Mouse (Mus musculus) G1E (cell line): ENCODE data around the gene Olfr1186. TPM values are rescaled to one million over a fixed set of nuclear protein-coding genes. Genes with fewer than 3 reads are reported as not detected.
"Not testable (repeated sequence)": the region's sequence is repeated elsewhere in the genome, so short reads cannot be mapped to it uniquely, and the experiment has no call there.

ENCODE experiments used
- ATAC-seq: 2 replicates; pipeline ENCODE4 v1.8.0; 2016; ENCODE audit warnings: mild to moderate bottlenecking; ENCODE audit not compliant: insufficient number of reproducible peaks, poor library complexity, low FRiP score, severe bottlenecking; ENCODE audit errors: extremely low read depth
- DNase-seq: peaks from one replicate; pipeline ENCODE4 v3.0.0; 2012; ENCODE audit warnings: low spot score
- H3K27me3 ChIP-seq: 2 replicates; pipeline ENCODE4 v1.6.1; 2012; ENCODE audit warnings: mild to moderate bottlenecking, low read length, inconsistent platforms; ENCODE audit not compliant: insufficient read depth
- H3K36me3 ChIP-seq: replicated peaks from 2 replicates; pipeline ENCODE3; 2012; ENCODE audit warnings: mild to moderate bottlenecking, inconsistent platforms
- H3K4me1 ChIP-seq: 2 replicates; pipeline ENCODE4 v1.6.1; 2012; ENCODE audit warnings: low read depth, low read length, inconsistent platforms, mixed read lengths; ENCODE audit not compliant: insufficient read depth
- H3K4me3 ChIP-seq: 2 replicates; pipeline ENCODE4 v1.5.1; 2012; ENCODE audit warnings: low read depth, mild to moderate bottlenecking, inconsistent platforms, low read length, moderate library complexity, mixed read lengths
- H3K9me3 ChIP-seq: replicated peaks from 2 replicates; pipeline ENCODE4 v1.6.1; 2012; ENCODE audit warnings: inconsistent platforms
- CTCF ChIP-seq: IDR thresholded peaks from 2 replicates; pipeline ENCODE4 v1.5.1; 2012; ENCODE audit warnings: low read depth, low read length, inconsistent platforms, mixed read lengths
- GATA1 ChIP-seq: IDR thresholded peaks from 2 replicates; pipeline ENCODE4 v1.6.1; 2012; ENCODE audit warnings: borderline replicate concordance, low read length, inconsistent platforms, mixed read lengths
- GATA2 ChIP-seq: IDR thresholded peaks from 2 replicates; pipeline ENCODE4 v1.6.1; 2012; ENCODE audit warnings: low read depth, low read length, inconsistent platforms, borderline replicate concordance
- POLR2AphosphoS5 ChIP-seq: IDR thresholded peaks from 2 replicates; pipeline ENCODE4 v1.6.1; 2012; ENCODE audit warnings: low read depth, low read length, inconsistent platforms; ENCODE audit not compliant: insufficient replicate concordance
- TAL1 ChIP-seq: conservative IDR thresholded peaks from 2 replicates; pipeline ENCODE4 v1.6.1; 2012; ENCODE audit warnings: low read depth, low read length, inconsistent platforms, mixed read lengths
- polyA plus RNA-seq: library from polyadenylated mRNA; stranded (reverse); fragments of >175 nt; gene quantifications from 2 replicates; pipeline ENCODE4 v1.2.3, GENCODE M21; 2012
- total RNA-seq, 2 experiments: library from RNA; stranded (forward) in 1 of 2; stranded (reverse) in 1 of 2; fragments of 200-1000 nt in 1 of 2; fragments of >200 nt in 1 of 2; fragmentation: Nextera tagmentation in 1 of 2; gene quantifications; 2 replicates each; pipeline ENCODE4 v1.2.3; 2014 to 2017

The Olfr1186 gene
- total RNA-seq (2014; fragmentation: Nextera tagmentation) (not detected in 2 replicates), total RNA-seq (2017) (0.27 TPM in 1 of 2 replicates, not detected in the other), polyA plus RNA-seq (not detected in 2 replicates)

DNA sequence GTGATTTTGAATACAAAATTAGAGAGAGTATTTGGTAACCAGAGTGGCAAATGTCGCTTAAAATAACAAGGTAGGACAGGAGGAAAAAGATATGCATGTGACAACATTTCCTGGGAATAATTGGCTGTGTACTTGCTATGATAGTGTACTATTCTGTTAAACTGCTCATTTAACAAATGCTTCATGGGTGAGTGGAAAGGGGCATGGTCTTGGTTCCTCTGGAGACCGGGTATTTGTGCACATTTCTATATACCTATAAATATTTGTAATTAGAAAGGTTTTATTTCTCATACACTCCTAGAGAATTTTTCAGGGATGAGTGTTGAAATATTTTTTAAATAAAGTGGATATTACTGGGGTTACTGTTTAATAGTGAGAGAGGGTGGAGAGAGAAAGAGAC, at the start of gene Olfr1186:
TSS of gene Olfr1186 (plus strand) at position 301 of the 400 bp plus-strand sequence.
- Histone ChIP-seq H3K36me3 (no peaks in the 10 kb centered on the region), H3K4me3 (no peak within 1 kb of the TSS), H3K4me1 (no peaks in the 10 kb centered on the region), H3K9me3 (no peaks in the 10 kb centered on the region), H3K27me3 (no peaks in the 10 kb centered on the region)
- no peak for DNase-seq
- TF ChIP-seq POLR2AphosphoS5 (no peak), GATA1 (no peak), TAL1 (no peak), GATA2 (no peak), CTCF (no peak)
- no peak for ATAC-seq

DNA sequence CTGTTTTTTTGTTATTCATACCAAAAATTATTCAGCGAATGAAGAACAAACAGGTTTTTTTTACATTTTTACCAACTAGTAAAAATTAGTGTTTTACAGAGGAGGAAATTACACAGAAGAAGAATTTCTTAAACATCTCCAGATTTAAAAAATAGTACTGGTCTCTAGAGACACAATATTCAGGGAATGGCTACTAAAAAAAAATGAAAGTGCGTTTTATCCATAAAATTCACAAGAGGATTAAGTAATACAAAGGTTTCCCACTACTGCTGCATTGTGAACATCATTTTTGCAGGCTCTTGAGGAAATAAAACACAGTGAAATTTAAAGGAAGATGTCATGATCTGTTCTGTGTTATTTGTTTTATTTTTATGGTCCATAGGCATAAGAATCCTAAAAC, 35.1 kb upstream of the Olfr1186 start, which contains the start of gene Olfr1184:
TSS of gene Olfr1184 (plus strand) at position 301 of the 400 bp plus-strand sequence.
- TF ChIP-seq CTCF, result no peak
- TF ChIP-seq GATA1, result no peak
- no peak for TF ChIP-seq TAL1
- no peak for TF ChIP-seq POLR2AphosphoS5
- no peak for TF ChIP-seq GATA2
- no peaks in the 10 kb centered on the region for H3K36me3 ChIP-seq
- H3K4me1 ChIP-seq, result no peaks in the 10 kb centered on the region
- ATAC-seq, result no peak; the same call in 1 of the 2 replicates
- no peaks in the 10 kb centered on the region for H3K27me3 ChIP-seq
- DNase-seq, result no peak
- H3K4me3 ChIP-seq, result no peak within 1 kb of the TSS
- H3K9me3 ChIP-seq, result no peaks in the 10 kb centered on the region

- DNase-seq (no peak), ATAC-seq (no peak)
- H3K36me3 ChIP-seq, result no peaks in the 10 kb centered on the region
- TF ChIP-seq TAL1, result no peak
- no peak for TF ChIP-seq GATA2
- TF ChIP-seq CTCF, result no peak
- no peaks in the 10 kb centered on the region for H3K4me1 ChIP-seq
- no peak within 1 kb of the TSS for H3K4me3 ChIP-seq
- 0 out of 2 replicates have a peak, but pooled peaks cover 2% of the 10 kb centered on the region for H3K9me3 ChIP-seq
- no peaks in the 10 kb centered on the region for H3K27me3 ChIP-seq
Observed at GRCm38 (mm10) chr2:88493020-88493419, 25.3 kb upstream of the Olfr1186 start, which contains the start of gene Olfr1185-ps1. TSS of gene Olfr1185-ps1 (plus strand) at chr2:88493320.

DNA sequence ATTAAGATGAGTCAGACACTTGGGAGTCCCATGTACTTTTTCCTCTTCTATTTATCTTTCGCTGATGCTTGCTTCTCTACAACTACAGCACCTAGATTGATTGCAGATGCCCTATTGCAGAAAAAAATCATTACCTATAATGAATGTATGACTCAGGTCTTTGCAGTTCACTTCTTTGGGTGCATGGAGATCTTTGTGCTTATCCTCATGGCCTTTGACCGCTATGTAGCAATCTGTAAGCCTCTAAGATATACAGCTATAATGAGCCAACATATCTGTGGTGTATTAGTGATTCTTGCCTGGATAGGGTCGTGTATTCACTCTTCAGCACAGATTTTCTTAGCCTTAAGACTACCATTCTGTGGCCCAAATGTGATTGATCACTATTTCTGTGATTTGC, 7.4 kb downstream of the Olfr1186 start:
- ATAC-seq (no peak), DNase-seq (no peak)
- H3K36me3 ChIP-seq, result no peaks in the 10 kb centered on the region
- no peaks in the 10 kb centered on the region for H3K27me3 ChIP-seq
- no peak overlapping the region for H3K4me3 ChIP-seq
- no peaks in the 10 kb centered on the region for H3K4me1 ChIP-seq
- peaks cover 5% of the 10 kb centered on the region; the same call in 1 of the 2 replicates for H3K9me3 ChIP-seq
- TF ChIP-seq GATA2, result no peak
- TF ChIP-seq GATA1, result no peak
- no peak for TF ChIP-seq POLR2AphosphoS5
- no peak for TF ChIP-seq TAL1
- no peak for TF ChIP-seq CTCF

- Histone ChIP-seq H3K4me3 (no peak within 1 kb of the TSS), H3K27me3 (no peaks in the 10 kb centered on the region), H3K36me3 (no peaks in the 10 kb centered on the region), H3K9me3 (no peaks in the 10 kb centered on the region; the same call in 1 of the 2 replicates), H3K4me1 (no peaks in the 10 kb centered on the region)
- no peak for ATAC-seq
- DNase-seq, result no peak
- TF ChIP-seq TAL1 (no peak), GATA1 (no peak), POLR2AphosphoS5 (no peak), CTCF (no peak), GATA2 (no peak)
Observed at GRCm38 (mm10) chr2:88556635-88557034, 38.3 kb downstream of the Olfr1186 start, which contains the start of gene Olfr1188. TSS of gene Olfr1188 (plus strand) at chr2:88556935.

DNA sequence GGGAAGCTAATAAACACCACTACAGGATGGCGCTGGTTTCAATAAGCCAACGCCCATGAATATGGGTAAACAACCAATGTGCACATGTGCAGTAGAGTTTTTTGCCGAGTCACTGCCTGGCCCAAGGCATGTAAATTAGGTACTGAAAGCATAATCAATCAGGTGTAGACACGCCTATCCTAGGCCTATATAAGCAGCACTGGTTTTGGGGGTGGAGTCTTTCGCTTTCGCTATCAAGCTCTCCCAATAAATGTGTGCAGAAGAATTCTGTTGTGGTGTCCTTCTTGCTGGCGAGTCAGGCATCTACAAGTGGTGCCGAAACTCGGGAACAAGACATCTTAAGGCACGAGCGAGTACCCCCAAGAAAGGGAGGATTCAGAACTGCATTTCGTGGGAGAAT, 54.3 kb downstream of the Olfr1186 start:
- DNase-seq, H3K36me3 ChIP-seq, H3K9me3 ChIP-seq, H3K4me3 ChIP-seq, H3K27me3 ChIP-seq, ATAC-seq, H3K4me1 ChIP-seq: not testable (repeated sequence)

Other genes with a start within 250 kb of the Olfr1186 start
Only the 20 nearest of the 23 such genes appear.
- gene Olfr1174-ps, start 203.4 kb upstream of the Olfr1186 start, total RNA-seq (2014; fragmentation: Nextera tagmentation), result not detected in 2 replicates
- gene Olfr1174-ps, start 203.4 kb upstream of the Olfr1186 start, total RNA-seq (2017), result 0.06 and 0.16 TPM in 2 replicates
- gene Olfr1174-ps, start 203.4 kb upstream of the Olfr1186 start, polyA plus RNA-seq, result not detected in 2 replicates
- gene Olfr1175-ps, start 191.3 kb upstream of the Olfr1186 start, total RNA-seq (2014; fragmentation: Nextera tagmentation), result not detected in 2 replicates
- gene Olfr1175-ps, start 191.3 kb upstream of the Olfr1186 start, total RNA-seq (2017), result 0.11 and 0.12 TPM in 2 replicates
- gene Olfr1175-ps, start 191.3 kb upstream of the Olfr1186 start, polyA plus RNA-seq, result not detected in 2 replicates
- gene Olfr1176, start 181.8 kb upstream of the Olfr1186 start, total RNA-seq (2014; fragmentation: Nextera tagmentation), result not detected in 2 replicates
- not detected in 2 replicates for gene Olfr1176, start 181.8 kb upstream of the Olfr1186 start, total RNA-seq (2017)
- not detected in 2 replicates for gene Olfr1176, start 181.8 kb upstream of the Olfr1186 start, polyA plus RNA-seq
- not detected in 2 replicates for gene Olfr1177-ps, start 172.1 kb upstream of the Olfr1186 start, total RNA-seq (2014; fragmentation: Nextera tagmentation)
- 0.05 TPM in 1 of 2 replicates, not detected in the other for gene Olfr1177-ps, start 172.1 kb upstream of the Olfr1186 start, total RNA-seq (2017)
- not detected in 2 replicates for gene Olfr1177-ps, start 172.1 kb upstream of the Olfr1186 start, polyA plus RNA-seq
- gene Olfr1178, start 131.5 kb upstream of the Olfr1186 start, total RNA-seq (2014; fragmentation: Nextera tagmentation), result not detected in 2 replicates
- gene Olfr1178, start 131.5 kb upstream of the Olfr1186 start, total RNA-seq (2017), result 0.06 and 0.49 TPM in 2 replicates
- gene Olfr1178, start 131.5 kb upstream of the Olfr1186 start, polyA plus RNA-seq, result not detected in 2 replicates
- gene Olfr1179, start 112.1 kb upstream of the Olfr1186 start, total RNA-seq (2014; fragmentation: Nextera tagmentation), result not detected in 2 replicates
- 0.16 TPM in 1 of 2 replicates, not detected in the other for gene Olfr1179, start 112.1 kb upstream of the Olfr1186 start, total RNA-seq (2017)
- not detected in 2 replicates for gene Olfr1179, start 112.1 kb upstream of the Olfr1186 start, polyA plus RNA-seq
- gene Olfr1180, start 99.4 kb upstream of the Olfr1186 start, total RNA-seq (2014; fragmentation: Nextera tagmentation), result not detected in 2 replicates
- gene Olfr1180, start 99.4 kb upstream of the Olfr1186 start, total RNA-seq (2017), result 0.11 TPM in 1 of 2 replicates, not detected in the other
- gene Olfr1180, start 99.4 kb upstream of the Olfr1186 start, polyA plus RNA-seq, result not detected in 2 replicates
- gene Olfr1181, start 92.4 kb upstream of the Olfr1186 start, total RNA-seq (2014; fragmentation: Nextera tagmentation), result not detected in 2 replicates
- gene Olfr1181, start 92.4 kb upstream of the Olfr1186 start, total RNA-seq (2017), result 0.33 TPM in 1 of 2 replicates, not detected in the other
- not detected in 2 replicates for gene Olfr1181, start 92.4 kb upstream of the Olfr1186 start, polyA plus RNA-seq
- gene Gm13757, start 69.4 kb upstream of the Olfr1186 start, total RNA-seq (2014; fragmentation: Nextera tagmentation), result not detected in 2 replicates
- 0.05 TPM in 1 of 2 replicates, not detected in the other for gene Gm13757, start 69.4 kb upstream of the Olfr1186 start, total RNA-seq (2017)
- not detected in 2 replicates for gene Gm13757, start 69.4 kb upstream of the Olfr1186 start, polyA plus RNA-seq
- gene Olfr1183, start 63.7 kb upstream of the Olfr1186 start, total RNA-seq (2014; fragmentation: Nextera tagmentation), result not detected in 2 replicates
- under 0.01 and 0.06 TPM in 2 replicates for gene Olfr1183, start 63.7 kb upstream of the Olfr1186 start, total RNA-seq (2017)
- gene Olfr1183, start 63.7 kb upstream of the Olfr1186 start, polyA plus RNA-seq, result not detected in 2 replicates
- not detected in 2 replicates for gene Olfr1184, start 35.0 kb upstream of the Olfr1186 start, total RNA-seq (2014; fragmentation: Nextera tagmentation)
- gene Olfr1184, start 35.0 kb upstream of the Olfr1186 start, total RNA-seq (2017), result not detected in 2 replicates
- gene Olfr1184, start 35.0 kb upstream of the Olfr1186 start, polyA plus RNA-seq, result not detected in 2 replicates
- gene Olfr1185-ps1, start 25.2 kb upstream of the Olfr1186 start, total RNA-seq (2014; fragmentation: Nextera tagmentation), result not detected in 2 replicates
- 0.05 and 0.06 TPM in 2 replicates for gene Olfr1185-ps1, start 25.2 kb upstream of the Olfr1186 start, total RNA-seq (2017)
- not detected in 2 replicates for gene Olfr1185-ps1, start 25.2 kb upstream of the Olfr1186 start, polyA plus RNA-seq
- not detected in 2 replicates for gene Olfr1188, start 38.4 kb downstream of the Olfr1186 start, total RNA-seq (2014; fragmentation: Nextera tagmentation)
- 0.17 and 0.27 TPM in 2 replicates for gene Olfr1188, start 38.4 kb downstream of the Olfr1186 start, total RNA-seq (2017)
- gene Olfr1188, start 38.4 kb downstream of the Olfr1186 start, polyA plus RNA-seq, result not detected in 2 replicates
- gene Olfr1189, start 67.9 kb downstream of the Olfr1186 start, total RNA-seq (2014; fragmentation: Nextera tagmentation), result not detected in 2 replicates
- 0.06 and 0.16 TPM in 2 replicates for gene Olfr1189, start 67.9 kb downstream of the Olfr1186 start, total RNA-seq (2017)
- not detected in 2 replicates for gene Olfr1189, start 67.9 kb downstream of the Olfr1186 start, polyA plus RNA-seq
- not detected in 2 replicates for gene Olfr1191-ps1, start 122.0 kb downstream of the Olfr1186 start, total RNA-seq (2014; fragmentation: Nextera tagmentation)
- gene Olfr1191-ps1, start 122.0 kb downstream of the Olfr1186 start, total RNA-seq (2017), result 0.05 TPM in 1 of 2 replicates, not detected in the other
- gene Olfr1191-ps1, start 122.0 kb downstream of the Olfr1186 start, polyA plus RNA-seq, result not detected in 2 replicates
- not detected in 2 replicates for gene Olfr1192-ps1, start 130.0 kb downstream of the Olfr1186 start, total RNA-seq (2014; fragmentation: Nextera tagmentation)
- gene Olfr1192-ps1, start 130.0 kb downstream of the Olfr1186 start, total RNA-seq (2017), result 0.12 and 0.27 TPM in 2 replicates
- not detected in 2 replicates for gene Olfr1192-ps1, start 130.0 kb downstream of the Olfr1186 start, polyA plus RNA-seq
- not detected in 2 replicates for gene Olfr1193, start 157.1 kb downstream of the Olfr1186 start, total RNA-seq (2014; fragmentation: Nextera tagmentation)
- gene Olfr1193, start 157.1 kb downstream of the Olfr1186 start, total RNA-seq (2017), result 0.12 and 0.55 TPM in 2 replicates
- not detected in 2 replicates for gene Olfr1193, start 157.1 kb downstream of the Olfr1186 start, polyA plus RNA-seq
- not detected in 2 replicates for gene Olfr1195, start 170.6 kb downstream of the Olfr1186 start, total RNA-seq (2014; fragmentation: Nextera tagmentation)
- not detected in 2 replicates for gene Olfr1195, start 170.6 kb downstream of the Olfr1186 start, total RNA-seq (2017)
- gene Olfr1195, start 170.6 kb downstream of the Olfr1186 start, polyA plus RNA-seq, result not detected in 2 replicates
- not detected in 2 replicates for gene Olfr1196, start 186.0 kb downstream of the Olfr1186 start, total RNA-seq (2014; fragmentation: Nextera tagmentation)
- gene Olfr1196, start 186.0 kb downstream of the Olfr1186 start, total RNA-seq (2017), result 0.06 and 0.11 TPM in 2 replicates
- gene Olfr1196, start 186.0 kb downstream of the Olfr1186 start, polyA plus RNA-seq, result not detected in 2 replicates
- not detected in 2 replicates for gene Olfr1197, start 213.8 kb downstream of the Olfr1186 start, total RNA-seq (2014; fragmentation: Nextera tagmentation)
- gene Olfr1197, start 213.8 kb downstream of the Olfr1186 start, total RNA-seq (2017), result 0.05 TPM in 1 of 2 replicates, not detected in the other
- not detected in 2 replicates for gene Olfr1197, start 213.8 kb downstream of the Olfr1186 start, polyA plus RNA-seq